Mouse (Mus musculus) 3T3-L1 (cell line): Measurements from ENCODE around the gene Olfr70.

Source experiments
- DNase-seq: peaks from one replicate; pipeline ENCODE4 v3.0.0-alpha.2; 2015; ENCODE audit warnings: low read depth, low spot score

Olfr70 gene

DNA sequence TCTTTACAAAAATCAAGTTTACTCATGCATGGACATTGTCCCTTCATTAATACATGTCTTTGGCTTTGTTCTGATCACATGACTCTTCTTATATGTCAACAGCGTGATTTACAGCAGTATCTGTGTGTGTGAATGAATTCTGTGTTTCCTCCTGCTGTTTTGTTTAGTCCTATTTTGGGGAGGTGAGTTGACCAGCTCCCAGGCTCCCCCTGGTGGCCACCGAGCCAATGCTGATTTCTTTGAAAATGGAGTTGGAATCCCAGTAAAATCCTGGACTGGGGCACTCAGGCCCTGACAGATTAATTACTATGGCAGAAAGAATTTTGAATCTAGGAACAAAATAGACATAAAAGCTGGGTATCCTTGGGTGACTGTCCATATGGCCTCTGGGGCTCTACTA is 11.2 kb upstream of the Olfr70 start:
- DNase-seq = peak; percentile 81

DNA sequence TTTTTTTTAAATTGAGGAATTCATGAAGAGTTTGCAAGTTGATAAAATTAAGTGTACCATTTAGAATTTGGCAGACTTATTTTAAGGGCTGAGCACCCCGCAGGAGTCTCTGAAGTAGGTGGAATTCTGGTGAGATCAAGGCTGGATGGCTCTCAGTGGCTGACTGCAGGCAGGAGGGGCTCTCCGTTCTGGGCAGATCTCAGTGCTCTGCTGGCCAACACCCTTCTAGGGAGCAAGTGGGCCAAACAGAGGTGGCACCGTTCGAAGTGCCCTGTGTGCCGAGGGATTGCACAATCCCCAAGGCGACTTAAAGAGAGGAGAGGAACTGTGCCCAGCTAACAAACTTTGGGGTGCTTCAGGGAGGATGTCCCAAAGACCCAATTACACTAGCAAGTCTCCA is 9.3 kb upstream of the Olfr70 start, which contains the start of gene Olfr71:
Gene Olfr71 (minus strand): TSS at position 387 of the 400 bp plus-strand sequence.
- DNase-seq = no peak

DNA sequence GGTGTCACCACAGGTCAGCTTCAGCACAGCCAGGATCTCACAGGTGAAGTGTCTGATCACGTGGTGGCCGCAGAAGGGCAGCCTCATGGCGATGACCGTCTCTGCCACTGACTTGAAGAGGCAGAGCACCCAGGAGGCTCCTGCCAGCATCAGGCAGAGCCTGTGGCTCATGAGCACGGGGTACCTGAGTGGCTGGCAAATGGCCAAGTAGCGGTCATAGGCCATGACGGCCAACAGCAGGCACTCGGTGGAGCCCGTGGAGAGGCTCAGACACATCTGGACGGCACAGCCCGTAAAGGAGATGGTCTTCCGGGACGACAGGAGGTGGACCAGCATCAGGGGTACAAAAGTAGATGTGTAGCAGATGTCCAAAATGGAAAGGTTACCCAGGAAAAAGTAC is 5.4 kb upstream of the Olfr70 start:
- DNase-seq = no peak

DNA sequence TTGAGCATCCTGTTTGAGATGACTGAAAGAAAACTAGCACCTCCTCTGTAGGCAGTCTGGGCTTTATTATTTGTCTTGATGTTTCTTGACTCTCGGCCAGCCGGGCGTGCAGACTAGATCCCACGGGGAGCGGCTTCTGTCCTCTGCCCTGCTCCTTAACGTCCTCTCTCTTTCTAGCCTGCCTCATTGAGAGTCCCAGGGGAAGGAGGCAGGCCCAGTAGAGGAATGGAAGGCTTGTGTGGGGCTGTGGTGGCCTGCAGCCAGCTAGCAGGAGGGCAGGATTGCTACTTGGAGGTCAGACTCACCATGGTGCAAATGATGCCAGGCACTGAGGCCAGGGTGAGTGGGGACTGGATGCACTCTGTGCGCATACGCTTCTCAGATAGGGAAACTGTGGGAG is 3.2 kb upstream of the Olfr70 start:
- no peak for DNase-seq

DNA sequence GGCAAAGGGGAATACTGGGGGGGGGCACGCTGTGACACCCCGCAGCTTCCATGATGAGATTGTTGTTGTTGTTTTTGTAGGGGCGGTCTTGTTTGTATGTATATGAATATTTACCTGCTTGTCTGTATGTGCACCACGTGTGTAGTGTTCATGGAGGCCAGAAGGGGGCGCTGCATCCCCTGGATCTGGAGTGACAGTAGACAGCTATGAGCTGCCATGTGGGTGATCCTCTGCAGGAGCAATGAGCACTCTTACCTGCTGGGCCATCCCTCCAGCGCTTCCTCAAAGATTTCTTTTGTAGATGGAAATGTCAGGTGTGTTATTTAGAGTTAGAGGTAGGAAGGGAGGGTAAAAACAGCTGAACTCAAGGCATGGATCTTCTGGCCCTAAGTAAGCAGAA is 2.8 kb upstream of the Olfr70 start:
- no peak for DNase-seq

DNA sequence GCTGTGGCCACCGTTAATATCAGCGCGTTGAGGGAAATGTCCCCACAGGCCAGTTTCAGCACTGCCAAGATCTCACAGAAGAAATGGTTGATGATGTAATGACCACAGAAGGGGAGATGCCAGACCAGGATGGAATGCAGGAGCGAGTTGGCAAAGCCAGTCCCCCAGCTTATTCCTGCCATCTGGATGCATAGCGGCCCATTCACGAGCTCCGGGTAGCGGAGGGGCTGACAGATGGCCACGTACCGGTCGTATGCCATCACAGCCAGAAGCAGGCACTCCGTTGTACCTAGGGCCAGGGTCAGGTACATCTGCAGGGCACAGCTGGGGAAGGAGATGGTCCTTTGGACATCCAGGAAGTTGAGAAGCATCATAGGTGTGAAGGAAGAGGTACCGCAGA is 4.0 kb downstream of the Olfr70 start:
- peak; percentile 50 for DNase-seq

DNA sequence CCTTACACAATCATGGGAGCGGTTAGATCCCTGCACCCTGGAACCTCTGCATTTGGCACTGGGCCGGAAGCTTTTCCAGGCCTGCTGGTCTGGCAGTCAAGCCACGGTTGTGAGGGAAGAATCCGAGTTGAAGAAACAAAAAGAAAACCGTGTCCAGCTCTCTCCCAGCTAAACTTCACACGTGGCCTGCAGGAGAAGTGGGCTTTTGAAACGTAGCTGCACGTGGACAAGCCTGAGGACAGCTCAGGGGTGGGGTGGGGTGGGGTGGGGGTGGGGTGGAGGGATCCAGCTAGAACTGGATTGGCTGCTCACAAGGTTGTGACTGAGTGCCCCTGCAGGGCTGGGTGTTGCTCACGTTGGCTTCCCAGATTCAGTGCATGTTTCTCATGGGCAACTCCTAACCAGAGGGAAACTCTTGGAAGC is 5.3 kb downstream of the Olfr70 start:
- DNase-seq = no peak

DNA sequence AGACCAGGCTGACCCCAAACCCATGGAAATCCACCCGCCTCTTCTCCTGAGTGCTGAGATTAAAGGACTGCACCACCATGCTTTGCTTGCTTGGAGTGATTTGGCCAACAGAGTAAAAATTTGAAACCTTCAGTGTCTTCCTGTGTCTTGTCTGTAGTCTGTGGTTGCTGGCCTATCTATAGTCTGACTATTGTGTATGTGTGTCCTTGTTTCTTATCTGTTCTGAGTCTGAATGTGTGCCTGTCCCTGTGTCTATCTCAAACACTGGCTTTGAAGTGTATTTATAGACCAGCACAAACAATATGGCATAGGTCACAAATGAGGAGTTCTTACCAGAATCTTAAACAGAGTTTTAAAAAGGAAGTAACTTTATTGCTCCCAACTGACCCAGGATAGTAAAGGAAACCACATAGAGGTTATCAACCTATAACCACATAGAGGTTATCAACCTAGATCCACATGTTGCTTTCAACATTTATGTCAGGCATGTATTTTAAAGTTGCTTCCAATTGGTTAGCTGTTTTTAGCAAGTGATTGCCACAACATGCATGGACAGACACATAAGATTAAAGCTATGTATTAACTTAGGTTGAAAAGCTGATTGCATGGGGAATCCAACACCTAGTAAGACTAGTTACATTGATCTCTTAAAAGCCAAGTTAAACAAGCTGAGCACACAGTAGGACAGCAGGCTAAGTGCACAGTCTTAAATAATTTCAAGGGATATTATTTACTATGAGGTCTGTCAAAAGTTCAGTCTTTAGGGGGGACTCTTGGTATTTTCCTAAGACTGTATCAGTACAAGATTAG is 6.0 kb downstream of the Olfr70 start:
- no peak for DNase-seq

DNA sequence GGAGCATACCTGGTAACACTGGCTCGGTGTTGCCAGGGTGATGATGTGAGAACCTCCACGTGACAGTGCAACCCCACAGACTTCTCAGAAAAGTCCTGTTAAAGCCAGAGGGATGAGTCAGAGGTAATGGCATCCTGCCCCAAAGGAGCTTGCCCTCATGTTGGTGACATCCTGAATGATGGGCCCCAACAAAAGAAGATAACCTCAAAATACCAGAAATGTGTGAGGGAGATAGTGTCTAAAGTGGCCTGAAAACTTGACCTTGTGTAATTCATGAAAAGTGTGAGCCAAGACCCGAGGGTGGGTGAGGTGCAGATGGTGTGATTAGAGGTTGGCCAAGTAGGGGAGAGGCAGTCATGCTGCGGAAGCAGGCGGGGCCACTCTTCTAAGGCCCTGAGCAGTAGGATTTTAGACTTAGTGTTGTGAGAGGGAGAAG is 6.8 kb downstream of the Olfr70 start:
- peak; percentile 83 for DNase-seq

DNA sequence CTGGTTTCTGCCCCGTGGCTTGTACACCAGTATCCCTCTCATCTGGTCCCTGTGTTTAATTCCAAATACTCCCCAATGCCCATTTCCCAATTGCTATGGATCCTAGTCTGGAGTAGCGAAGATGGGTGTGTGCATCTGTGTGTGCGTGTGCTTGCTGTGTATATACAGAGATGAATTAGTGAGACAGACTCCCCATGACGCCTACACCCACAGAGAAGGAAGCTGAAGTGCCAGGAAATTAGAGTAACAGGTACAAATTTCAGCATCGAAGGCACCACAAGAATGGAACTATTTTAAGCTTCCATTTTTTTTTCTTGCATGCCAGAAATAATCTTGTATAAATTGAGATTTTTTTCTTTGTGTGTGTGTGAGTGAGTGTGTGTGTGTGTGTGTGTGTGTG is 9.6 kb downstream of the Olfr70 start:
- no peak for DNase-seq

DNA sequence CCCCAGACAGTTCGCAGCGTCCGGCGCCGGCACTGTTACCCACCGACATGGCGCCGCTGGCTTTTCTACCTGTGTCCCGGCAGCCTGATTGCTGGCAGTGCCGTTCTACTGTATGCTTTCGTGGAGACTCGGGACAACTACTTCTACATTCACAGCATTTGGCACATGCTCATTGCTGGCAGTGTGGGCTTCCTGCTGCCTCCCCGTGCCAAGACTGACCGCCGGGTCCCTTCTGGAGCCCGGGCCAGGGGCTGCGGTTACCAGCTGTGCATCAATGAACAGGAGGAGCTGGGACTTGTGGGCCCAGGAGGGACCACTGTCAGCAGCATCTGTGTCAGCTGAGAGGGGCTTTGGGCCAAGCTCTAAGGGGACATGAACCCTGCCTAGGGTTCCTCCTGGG is 10.6 kb downstream of the Olfr70 start:
- no peak for DNase-seq

DNA sequence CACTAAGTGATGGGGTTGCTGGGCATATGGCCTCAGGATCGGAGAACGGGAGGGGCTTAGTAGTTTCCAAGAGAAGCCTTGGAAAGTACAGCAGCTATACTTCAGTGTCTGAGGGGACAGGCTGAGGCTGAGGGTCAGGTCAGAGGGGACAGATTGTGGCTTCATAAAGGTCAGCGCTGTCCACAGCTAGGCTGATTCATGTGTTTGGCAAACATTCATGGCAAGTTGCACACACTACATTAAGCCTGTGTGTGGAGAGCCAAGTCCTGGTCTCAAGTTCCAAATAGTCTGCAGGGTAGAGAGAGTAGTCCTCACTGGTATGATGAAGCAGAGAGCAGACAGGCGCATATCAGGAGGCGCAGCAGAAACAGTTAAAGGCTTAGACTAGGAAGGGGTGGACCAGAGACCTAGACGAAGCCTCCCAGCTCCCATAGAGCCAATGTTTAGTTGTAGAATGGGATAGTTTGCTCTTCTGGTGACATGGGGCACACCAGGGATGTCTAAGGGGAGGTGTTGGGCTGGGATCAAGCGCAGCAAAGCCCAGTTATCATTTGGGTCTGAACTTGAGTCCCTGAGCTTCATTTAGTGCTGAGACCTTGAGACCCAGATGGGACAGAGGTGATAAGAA is 21.1 kb downstream of the Olfr70 start:
- peak; percentile 73 for DNase-seq

DNA sequence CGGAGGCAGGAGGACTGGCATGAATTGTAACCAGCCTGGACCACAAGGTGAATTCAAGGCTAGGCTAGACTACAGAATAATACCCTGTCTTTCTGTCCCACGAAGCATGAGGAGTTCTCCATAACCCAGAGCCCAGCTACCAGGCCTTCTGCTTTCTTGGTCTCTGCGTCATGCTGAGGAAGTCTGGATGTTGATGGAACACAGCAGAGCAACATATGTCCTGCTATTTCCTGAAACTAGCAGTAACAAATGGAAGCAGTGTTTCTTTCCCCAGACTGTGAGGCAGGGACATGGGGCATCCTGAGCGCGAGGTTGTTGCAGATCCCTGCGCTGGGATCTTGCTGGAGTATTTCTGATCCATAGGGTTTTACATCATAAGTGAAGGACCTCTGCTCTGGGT is 22.1 kb downstream of the Olfr70 start:
- DNase-seq = no peak

DNA sequence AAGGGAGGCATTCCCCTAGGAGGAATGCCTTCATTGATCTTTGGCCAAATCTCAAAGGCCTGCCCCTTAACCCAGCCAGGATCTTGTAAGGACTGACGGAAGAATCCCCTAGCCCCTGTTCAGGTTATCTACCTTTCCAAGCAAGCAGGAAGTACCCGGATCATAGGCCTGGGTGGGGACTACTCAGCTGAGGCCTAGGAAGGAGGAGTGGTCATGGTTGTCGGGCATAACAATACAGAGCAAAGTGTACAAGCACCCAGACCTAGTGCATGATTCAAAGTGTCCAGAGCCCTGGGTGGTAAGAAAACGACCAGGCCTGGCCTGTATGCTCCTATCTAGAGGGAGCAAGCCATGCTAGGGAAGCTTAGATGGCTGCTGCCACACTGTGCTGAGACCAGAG is 25.0 kb downstream of the Olfr70 start:
- no peak for DNase-seq

DNA sequence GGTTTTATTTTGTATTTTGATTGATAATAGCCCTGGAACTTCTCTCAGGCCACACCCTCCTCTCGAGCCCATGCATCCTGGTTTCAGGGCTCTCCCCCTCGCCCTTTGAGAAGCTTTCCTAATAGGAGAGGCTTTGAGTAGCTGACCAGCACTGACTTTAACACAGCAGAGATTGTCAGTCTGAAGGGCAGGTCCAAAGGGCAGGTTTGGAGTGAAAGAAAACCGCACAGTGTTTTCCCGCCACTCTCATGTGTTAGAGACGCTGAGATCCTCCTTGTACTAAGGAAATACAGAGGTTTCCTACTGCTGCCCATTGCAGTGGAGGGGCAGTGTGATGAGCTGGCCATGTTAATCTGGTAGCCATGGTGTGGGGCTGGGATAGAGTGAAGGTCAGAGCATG is 25.6 kb downstream of the Olfr70 start:
- no peak for DNase-seq

DNA sequence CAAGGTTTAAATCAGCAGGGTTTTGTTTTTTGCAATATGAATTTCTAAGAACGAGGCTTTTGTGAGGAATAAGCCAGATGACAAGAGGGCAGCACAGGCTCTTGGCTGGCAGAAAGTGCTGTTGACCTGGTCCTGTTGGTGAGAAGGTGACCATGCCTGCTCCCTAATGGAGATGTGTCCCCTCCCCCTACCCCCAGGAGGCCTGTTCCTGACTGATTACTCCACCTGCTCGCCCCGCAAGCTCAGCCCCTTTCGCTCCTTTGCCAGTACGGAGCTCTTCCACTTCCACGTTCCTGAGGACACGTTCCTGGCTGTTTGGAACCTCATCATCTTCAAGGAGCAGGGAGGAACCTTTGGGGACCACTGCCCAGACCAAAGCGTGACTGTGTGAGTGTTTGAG is 26.9 kb downstream of the Olfr70 start:
- no peak for DNase-seq

DNA sequence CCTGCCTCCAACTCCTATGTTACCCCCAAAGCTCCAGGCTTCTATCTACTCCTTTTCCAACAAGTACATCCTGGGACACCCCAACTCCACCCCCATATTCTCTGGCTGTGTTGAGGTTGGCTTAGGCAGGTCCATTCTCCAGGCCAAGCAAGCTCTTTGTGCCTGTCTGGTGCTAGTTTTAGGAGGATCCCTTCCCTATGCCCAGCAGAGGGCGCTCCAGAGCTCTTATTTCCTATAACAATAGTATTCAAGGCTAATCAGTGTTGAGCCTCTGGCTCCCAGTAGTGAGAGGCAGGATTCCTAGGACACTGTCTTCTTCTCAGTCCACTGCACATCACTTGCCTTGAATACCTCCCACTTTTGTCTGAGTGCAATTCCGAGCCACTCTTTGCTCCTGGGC is 28.5 kb downstream of the Olfr70 start:
- peak; percentile 96 for DNase-seq

DNA sequence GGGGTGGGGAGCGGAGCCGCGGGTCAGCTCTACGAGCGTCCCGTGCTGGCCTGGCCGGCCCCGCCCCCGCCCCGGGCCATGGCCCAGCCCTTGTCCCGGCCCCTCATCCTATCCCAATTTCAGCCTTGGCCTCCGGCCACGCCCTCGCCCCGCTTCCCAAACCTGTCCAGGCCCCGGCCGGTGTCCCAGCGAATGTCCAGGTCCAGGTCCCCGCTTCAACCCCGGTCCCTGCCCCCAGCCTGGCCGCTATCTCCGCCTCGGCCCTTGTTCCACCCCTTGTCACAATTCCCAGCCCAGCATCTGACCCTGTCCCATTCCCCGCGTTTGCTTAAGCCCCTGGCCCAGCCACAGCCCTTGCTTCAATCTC is 31.2 kb downstream of the Olfr70 start:
- peak; percentile 49 for DNase-seq

DNA sequence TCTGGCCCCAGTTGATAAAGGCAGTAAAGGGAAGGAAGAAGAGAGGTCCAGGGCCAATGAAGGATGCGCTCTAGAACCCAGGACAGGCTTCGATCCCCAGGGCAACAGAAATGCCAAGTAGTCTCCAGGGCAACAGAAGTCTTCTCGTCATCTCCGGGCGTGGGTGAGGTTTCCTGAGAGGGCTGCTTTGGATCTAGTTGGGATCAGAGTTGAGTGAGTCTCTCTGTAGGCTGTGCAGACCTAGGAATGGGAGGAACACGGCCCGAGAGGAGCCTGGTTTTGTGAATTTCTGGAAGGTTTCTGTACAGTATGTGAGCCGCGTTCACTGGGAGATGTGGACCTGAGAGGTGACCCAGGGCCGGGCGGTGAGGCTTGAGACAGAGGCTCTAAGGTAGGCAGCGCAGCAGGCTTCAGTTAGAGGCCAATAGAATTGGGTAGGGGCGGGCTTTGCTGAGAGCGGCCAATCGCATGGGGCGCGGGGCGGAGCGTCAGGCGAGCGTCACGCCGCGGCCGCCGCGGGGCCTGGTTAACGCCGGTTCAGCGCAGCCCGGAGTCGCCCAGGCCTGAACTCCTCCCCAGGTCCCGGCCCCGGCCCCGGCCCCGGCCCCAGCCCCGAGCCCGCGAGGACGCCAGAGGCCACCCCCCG is 31.7 kb downstream of the Olfr70 start, which contains the start of the genes Tmem8b and Fam221b:
Gene Tmem8b (plus strand): TSS at position 190 of the 646 bp plus-strand sequence.
Gene Fam221b (minus strand): TSS at position 364 of the 646 bp plus-strand sequence.
- peak; percentile 80 for DNase-seq

DNA sequence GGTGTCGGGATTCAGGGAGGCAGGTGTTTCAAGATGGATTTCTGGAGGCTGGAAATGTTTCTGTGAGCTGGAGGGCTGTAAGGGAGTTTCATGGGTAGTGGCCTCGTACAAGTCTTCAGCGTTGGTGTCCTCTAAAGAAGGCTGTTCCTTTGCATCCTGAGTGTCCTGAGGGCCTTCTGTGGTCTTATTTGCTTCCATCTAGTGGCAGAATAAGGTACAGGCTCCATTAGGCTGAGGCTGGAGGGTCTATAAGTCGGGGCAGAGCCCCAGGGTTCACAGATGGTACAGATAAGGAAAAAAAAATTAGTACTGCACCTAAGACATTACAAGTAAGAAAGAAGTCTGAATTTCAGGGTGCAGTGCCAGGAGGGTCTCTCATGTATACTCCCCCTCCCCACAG is 34.2 kb downstream of the Olfr70 start:
- peak; percentile 46 for DNase-seq

DNA sequence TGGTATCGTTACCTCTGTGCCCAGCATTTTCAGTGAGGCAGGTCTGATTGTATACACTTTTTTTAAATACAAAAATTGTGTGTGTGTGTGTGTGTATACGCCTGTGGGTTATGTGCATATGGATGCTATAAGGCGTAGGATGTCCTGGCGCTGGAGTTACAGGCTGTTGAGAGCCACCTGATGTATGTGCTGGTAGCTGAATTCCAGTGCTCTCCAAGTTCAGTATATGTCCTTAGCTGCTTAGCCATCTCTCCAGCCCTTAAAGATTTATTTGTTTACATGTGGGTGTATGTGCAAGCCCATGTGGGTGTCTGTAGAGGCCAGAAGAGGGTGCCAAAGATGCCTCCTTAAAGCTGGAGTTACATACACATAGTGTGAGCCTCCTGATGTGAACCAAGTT is 43.5 kb downstream of the Olfr70 start:
- peak; percentile 56 for DNase-seq

DNA sequence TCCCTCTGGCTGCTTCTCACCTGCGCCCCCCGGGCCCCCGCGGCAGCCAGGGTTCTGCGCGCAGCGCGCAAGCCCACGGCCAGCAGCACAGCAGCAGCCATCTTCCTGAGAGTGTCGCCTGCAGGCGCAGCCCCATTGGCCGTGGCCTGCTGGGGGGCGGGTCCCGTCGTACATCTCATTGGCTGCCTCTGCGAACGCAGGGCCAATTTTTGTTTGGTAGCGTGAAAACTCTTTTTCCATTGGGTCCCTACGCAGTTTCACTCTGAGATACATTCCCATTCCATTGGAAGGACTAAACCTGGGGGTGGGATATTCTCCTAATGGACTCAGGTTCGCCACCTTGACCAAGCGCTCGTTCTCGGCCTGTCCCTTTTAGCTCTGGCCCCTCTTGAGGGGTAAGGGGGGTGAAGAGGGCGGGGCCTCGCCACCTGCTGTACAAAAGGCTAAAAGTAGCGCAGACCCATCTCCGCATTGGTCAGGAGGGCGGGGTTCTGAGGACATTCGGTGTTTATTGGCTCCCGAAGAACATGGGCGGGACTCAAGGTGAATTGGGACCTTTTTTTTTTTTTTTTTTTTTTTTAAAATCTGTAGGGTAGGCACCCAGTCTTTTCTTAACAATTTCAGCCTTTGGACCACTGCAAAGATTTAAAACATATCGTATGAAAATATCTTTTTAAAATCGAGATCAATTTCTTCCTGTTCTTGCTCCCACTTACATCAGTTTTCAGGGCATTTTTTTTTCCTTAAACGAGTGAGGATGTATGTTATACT is 44.1 kb downstream of the Olfr70 start, which contains the start of gene Hint2:
Gene Hint2 (minus strand): TSS at position 128 of the 771 bp plus-strand sequence.
- peak; percentile 98 for DNase-seq
